Mouse (Mus musculus) inflammation-experienced regulatory T-cells, adult 6 months (primary cell): ENCODE results near the gene 1110051M20Rik. TPM values are rescaled to one million over a fixed set of nuclear protein-coding genes. Genes with fewer than 3 reads are reported as not detected.

Experiments used
- ATAC-seq: one replicate; pipeline ENCODE4 v1.8.0; 2017
- polyA plus RNA-seq, 3 experiments: library from polyadenylated mRNA; unstranded; fragments of 100-300 nt; shearing (Covaris generic); gene quantifications; one replicate each; pipeline ENCODE4 v1.2.1; 2017

Gene 1110051M20Rik
- polyA plus RNA-seq, 3 experiments from 2014 or later: 21.0 to 50.3 (median 48.7) TPM

GRCm38 (mm10) chr2:91457259-91457655, 12.8 kb upstream of the 1110051M20Rik start, which contains the start of gene Lrp4:
TSS of gene Lrp4 (plus strand) at chr2:91457511.
- ATAC-seq: no peak

- no peak for ATAC-seq
These were observed 12.1 kb upstream of the 1110051M20Rik start for GRCm38 (mm10) chr2:91456491-91457100.

- ATAC-seq: no peak
These were observed 11.3 kb upstream of the 1110051M20Rik start for GRCm38 (mm10) chr2:91455826-91456225.

- no peak for ATAC-seq
These were observed 9.9 kb upstream of the 1110051M20Rik start for GRCm38 (mm10) chr2:91454434-91454833.

GRCm38 (mm10) chr2:91453231-91454075, 8.9 kb upstream of the 1110051M20Rik start:
- no peak for ATAC-seq

GRCm38 (mm10) chr2:91452658-91453057, 8.2 kb upstream of the 1110051M20Rik start:
- no peak for ATAC-seq

- ATAC-seq: no peak
These were observed 5.8 kb upstream of the 1110051M20Rik start for GRCm38 (mm10) chr2:91450316-91450715.

GRCm38 (mm10) chr2:91449662-91450061, 5.2 kb upstream of the 1110051M20Rik start:
- no peak for ATAC-seq

GRCm38 (mm10) chr2:91442241-91442640, 2.3 kb downstream of the 1110051M20Rik start:
- ATAC-seq: no peak

GRCm38 (mm10) chr2:91441715-91442114, 2.8 kb downstream of the 1110051M20Rik start:
- ATAC-seq: no peak

GRCm38 (mm10) chr2:91440686-91441085, 3.8 kb downstream of the 1110051M20Rik start:
- no peak for ATAC-seq

GRCm38 (mm10) chr2:91439876-91440275, 4.6 kb downstream of the 1110051M20Rik start:
- no peak for ATAC-seq

- ATAC-seq: no peak
These were observed 5.2 kb downstream of the 1110051M20Rik start for GRCm38 (mm10) chr2:91439271-91439670.

GRCm38 (mm10) chr2:91437116-91437815, 7.2 kb downstream of the 1110051M20Rik start:
- ATAC-seq: no peak

- ATAC-seq: no peak
These were observed 7.8 kb downstream of the 1110051M20Rik start for GRCm38 (mm10) chr2:91436713-91437112.

- ATAC-seq: no peak
These were observed 13.9 kb downstream of the 1110051M20Rik start for GRCm38 (mm10) chr2:91430600-91430919.

GRCm38 (mm10) chr2:91429915-91430599, 14.4 kb downstream of the 1110051M20Rik start:
- no peak for ATAC-seq

GRCm38 (mm10) chr2:91429146-91429545, 15.4 kb downstream of the 1110051M20Rik start:
- no peak for ATAC-seq

GRCm38 (mm10) chr2:91426321-91426720, 18.2 kb downstream of the 1110051M20Rik start:
- no peak for ATAC-seq

- ATAC-seq: no peak
These were observed 20.3 kb downstream of the 1110051M20Rik start for GRCm38 (mm10) chr2:91424061-91424720.

GRCm38 (mm10) chr2:91421641-91422040, 22.9 kb downstream of the 1110051M20Rik start:
- no peak for ATAC-seq

GRCm38 (mm10) chr2:91413811-91414210, 30.7 kb downstream of the 1110051M20Rik start:
- ATAC-seq: no peak
